Comparison of ENCODE assay signal across 8 mouse cellular contexts in the genomic region with DNA sequence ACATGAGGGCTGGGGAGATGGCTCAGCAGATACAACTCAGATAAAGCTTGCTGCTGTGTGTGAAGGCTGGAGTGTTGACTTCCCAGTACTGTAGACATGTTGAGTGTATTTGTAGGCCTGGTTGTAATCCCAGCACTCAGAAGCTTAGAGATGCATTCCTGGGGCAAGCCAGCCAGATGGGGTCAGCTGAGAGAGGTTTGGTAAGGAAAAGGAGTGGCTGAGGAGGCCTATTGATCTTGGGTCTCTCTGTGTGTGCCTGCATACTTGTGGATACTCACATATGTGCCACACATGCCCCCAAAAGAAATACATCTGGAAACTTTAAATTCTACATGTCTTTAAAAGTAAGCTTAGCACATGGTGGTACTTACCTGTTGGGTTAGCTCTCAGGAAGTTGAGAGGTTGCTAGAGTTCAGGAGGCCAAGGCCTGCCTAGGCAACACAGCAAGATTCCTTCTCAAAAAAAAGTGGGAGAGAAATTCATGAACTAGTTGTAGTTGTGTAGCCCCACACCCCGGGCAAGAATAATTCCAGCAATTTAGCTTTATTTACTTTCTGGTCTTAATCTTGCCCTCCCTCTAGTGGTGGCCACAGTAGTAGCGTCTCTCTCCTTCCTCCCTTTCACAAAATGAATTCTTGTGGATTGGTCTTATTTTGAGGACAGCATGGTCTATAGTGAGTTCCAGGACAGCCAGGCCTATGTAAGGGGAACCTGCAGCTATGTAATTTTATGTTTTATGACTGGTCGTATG. TPM values are rescaled to one million over a fixed set of nuclear protein-coding genes. Genes with fewer than 3 reads are reported as not detected.
A peak's percentile ranks its signal among the peaks of the same experiment; 100 is the strongest.
DNase-seq lines count a peak whose midpoint lies in the region; TF ChIP-seq lines count a peak whose summit lies in the region.

No protein-coding gene starts in this region.

- intact Hi-C loops in gastrocnemius, postnatal 36 days (cut with DNase I), result loop anchor here (10.0 kb wide), 1 partner anchor 180 kb away; no protein-coding TSS in a partner anchor
- intact Hi-C loops in heart, postnatal 10 days (cut with DNase I), result loop anchor here (5.0 to 10.0 kb wide), 4 partner anchors 138 to 650 kb away; no protein-coding TSS in a partner anchor

- 0 out of 2 replicates have a peak overlapping the region, but pooled peaks have one; percentile 24 for H3K27ac ChIP-seq in cerebellum, adult 2 months (ENCODE audit: insufficient read depth, low read length)

- TF ChIP-seq CTCF in cerebellum, adult 2 months (IDR thresholded peaks at IDR 0.05; ENCODE audit: borderline replicate concordance, insufficient read depth, low read depth, low read length), result peak; percentile 24; the same call in 1 of the 2 replicates

- H3K27me3 ChIP-seq in cerebellum, adult 2 months (ENCODE audit: control insufficient read depth, insufficient read depth, low read length), result no peaks in the 10 kb centered on the region

- WGBS in cerebellum, adult 2 months, result 33% methylated on average over 3 of the region's 3 CpGs

- peak; percentile 21 for DNase-seq in gastrocnemius, adult 18-20 months (ENCODE audit: low spot score)
- DNase-seq in gastrocnemius, postnatal 36 days, result no peak
- peak; percentile 57 for DNase-seq in CD4-positive helper T cell, adult 2 months (ENCODE audit: low read depth, low spot score)
- peak; percentile 33 to 40 for DNase-seq in cerebellum, adult 2 months
- DNase-seq in heart, postnatal 10 days, result peak; percentile 44 to 71
- DNase-seq in layer of hippocampus, postnatal 10 days (ENCODE audit: low spot score in 2 of 2), result peak; percentile 38 to 53
- peak; percentile 54 for DNase-seq in mesoderm, embryonic 11.5 days (ENCODE audit: low read depth, low spot score)
- DNase-seq in urinary bladder, adult 18-20 months (ENCODE audit: low spot score in 2 of 2), result no peak

- no peak overlapping the region for H3K4me3 ChIP-seq in cerebellum, adult 2 months (replicated peaks; ENCODE audit: insufficient read depth, low read depth, low read length)

- peaks cover 21% of the 10 kb centered on the region for H3K4me1 ChIP-seq in cerebellum, adult 2 months (ENCODE audit: control insufficient read depth, insufficient read depth, low read length)

- TF ChIP-seq POLR2A in cerebellum, adult 2 months (IDR thresholded peaks at IDR 0.05; ENCODE audit: borderline replicate concordance, insufficient read depth, low read length), result no peak

RNA-seq across cellular contexts. Expression of a gene that starts 8.1 kb away (rescaled TPM):
- 10 to 100 TPM; 16.4 to 16.6 TPM for total RNA-seq in gastrocnemius, adult 18-20 months (2021)
- 10 to 100 TPM; 13.7 to 15.2 TPM for total RNA-seq in gastrocnemius, postnatal 36 days (2021)
- polyA plus RNA-seq in cerebellum, adult 2 months (2012; rRNA removed), result 157 and 163 TPM in 2 replicates
- 10 to 100 TPM; 28.5 to 29.4 TPM for total RNA-seq in heart, postnatal 10 days (2021)
- 100 to 1,000 TPM; 142 to 157 TPM for total RNA-seq in layer of hippocampus, postnatal 10 days (2021)

Comparison
In these comparisons a context has a peak if more than half of its experiments do, and no peak if none do; other contexts are left out.
1. DNase-seq: peak in gastrocnemius, adult 18-20 months (single experiment), CD4-positive helper T cell, adult 2 months (single experiment), cerebellum, adult 2 months (2 of 2), heart, postnatal 10 days (2 of 2), layer of hippocampus, postnatal 10 days (2 of 2) and mesoderm, embryonic 11.5 days (single experiment); none in gastrocnemius, postnatal 36 days (0 of 2) and urinary bladder, adult 18-20 months (0 of 2).
2. RNA of a gene that starts 8.1 kb away (total RNA-seq): 142 to 157 TPM in layer of hippocampus, postnatal 10 days; 28.5 to 29.4 TPM in heart, postnatal 10 days, 16.4 to 16.6 TPM in gastrocnemius, adult 18-20 months and 13.7 to 15.2 TPM in gastrocnemius, postnatal 36 days; every median in the first group is over 4 times any median in the second.